Mouse (Mus musculus) heart, postnatal 25 days (tissue): Measurements from ENCODE around the gene Gsap. TPM values are rescaled to one million over a fixed set of nuclear protein-coding genes. Genes with fewer than 3 reads are reported as not detected.

ENCODE experiments used
- total RNA-seq, 2 experiments: library from RNA; stranded (reverse); gene quantifications; 2 replicates each; pipeline ENCODE4 v1.2.3; 2021

Gene Gsap
- total RNA-seq, 2 experiments from 2014 or later: 3.9 to 4.3 TPM

Other genes with a start within 250 kb of the Gsap start
- gene Rsbn1l, start 229.9 kb upstream of the Gsap start, total RNA-seq: 10 to 100 TPM; 13.2 to 14.0 TPM
- gene Ptpn12, start 130.3 kb upstream of the Gsap start, total RNA-seq: 10 to 100 TPM; 29.9 to 34.8 TPM
- gene Fgl2, start 186.4 kb downstream of the Gsap start, total RNA-seq: 10 to 100 TPM; 31.9 to 37.7 TPM
- 1 to 10 TPM; 3.0 to 3.6 TPM for gene Ccdc146, start 238.4 kb downstream of the Gsap start, total RNA-seq
- 10 to 100 TPM; 15.4 to 16.4 TPM for gene Fam185a, start 238.7 kb downstream of the Gsap start, total RNA-seq